Mouse (Mus musculus): Measurements from ENCODE around the gene Emid1. TPM values are rescaled to one million over a fixed set of nuclear protein-coding genes. Genes with fewer than 3 reads are reported as not detected.

The Emid1 gene
- total RNA-seq, 2 experiments from 2014 or later = 7.3 to 9.3 TPM

DNA sequence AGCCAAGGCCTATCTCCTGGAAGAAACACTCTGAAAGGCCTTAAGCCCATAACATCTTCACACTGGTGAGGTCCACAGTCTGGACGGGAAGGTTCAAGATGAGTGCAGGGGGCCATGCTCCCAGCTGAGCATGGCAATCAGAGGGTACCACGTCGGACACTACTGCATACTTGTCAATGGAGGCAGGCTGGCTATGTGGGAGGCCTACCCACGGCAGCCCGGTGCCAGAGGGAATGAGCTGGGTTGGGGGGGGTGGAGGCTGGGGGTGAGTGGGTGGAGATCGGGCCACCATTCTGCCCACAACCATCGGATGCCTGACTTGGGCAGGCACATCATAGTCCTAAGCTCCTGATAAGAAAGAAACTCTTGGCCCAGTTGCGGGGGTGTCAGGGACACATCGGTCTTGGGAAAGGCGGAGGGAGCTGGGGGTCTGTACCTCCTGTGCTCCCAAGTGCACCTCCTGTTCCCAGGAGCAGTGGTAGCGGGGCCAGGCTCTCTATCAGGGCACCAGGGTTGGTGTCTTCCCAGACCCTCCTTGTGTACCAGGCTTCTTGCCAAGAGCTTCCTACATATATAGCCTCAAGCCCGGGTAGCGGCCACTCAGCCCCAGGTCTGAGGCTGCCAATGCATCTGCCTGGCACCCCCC, 89.1 kb downstream of the Emid1 start:
- DNase-seq = no peak

DNA sequence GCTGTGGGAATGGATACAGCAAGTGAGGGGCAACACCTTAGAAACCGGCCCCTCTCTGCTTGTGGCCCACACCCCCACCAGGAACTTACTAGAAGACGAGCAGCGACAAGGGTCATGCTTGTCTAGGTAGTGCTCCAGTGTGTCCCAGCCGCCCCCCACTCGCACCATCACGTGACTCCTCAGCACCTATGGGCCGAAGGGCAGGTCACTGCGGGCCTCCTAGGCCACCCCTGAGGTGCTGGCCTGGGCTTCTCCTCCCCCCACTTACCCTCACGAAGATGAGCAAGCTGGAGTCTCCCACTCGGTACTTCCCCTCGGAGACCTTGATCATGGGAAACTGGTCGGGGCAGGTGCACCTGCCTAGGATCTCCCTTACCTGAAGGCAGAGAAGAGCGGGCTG, 89.7 kb downstream of the Emid1 start:
- DNase-seq = no peak

DNA sequence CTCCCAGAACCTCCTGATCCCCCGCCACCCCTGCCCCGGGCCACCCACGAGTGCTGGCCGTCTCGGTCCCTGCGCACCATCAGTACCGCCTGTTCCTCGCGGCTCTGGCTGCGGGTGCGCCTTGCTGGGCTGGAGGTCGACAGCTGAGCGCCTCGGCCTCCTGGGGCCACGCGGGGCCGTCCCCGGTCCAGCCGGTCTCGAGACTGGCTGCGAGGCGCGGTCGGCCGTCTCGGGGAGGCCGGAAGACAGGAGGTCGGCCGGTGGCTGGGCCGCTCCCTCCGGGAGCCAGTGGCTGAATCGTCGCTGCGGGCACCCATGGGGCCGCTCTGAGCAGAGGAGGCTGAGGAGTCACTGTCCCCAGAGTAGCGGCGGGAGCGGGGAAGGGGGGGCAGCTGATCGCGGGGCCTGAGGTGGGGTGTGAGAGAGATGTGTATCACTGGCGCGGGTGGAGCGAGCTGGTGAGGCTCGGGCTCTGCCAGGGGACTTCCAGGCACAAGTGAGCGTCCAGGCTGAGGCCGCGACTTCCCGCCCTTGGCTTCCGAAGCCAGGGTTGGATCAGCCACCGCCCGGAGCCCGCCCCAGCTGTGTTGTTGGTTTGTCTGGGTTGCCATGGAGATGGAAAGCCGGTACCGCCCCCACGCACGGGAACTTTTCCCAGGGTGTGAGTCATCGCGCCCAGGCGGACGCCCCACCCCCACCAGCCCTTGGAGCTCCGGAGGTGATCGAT, 90.5 kb downstream of the Emid1 start:
- peak; percentile 95 to 96 for DNase-seq

DNA sequence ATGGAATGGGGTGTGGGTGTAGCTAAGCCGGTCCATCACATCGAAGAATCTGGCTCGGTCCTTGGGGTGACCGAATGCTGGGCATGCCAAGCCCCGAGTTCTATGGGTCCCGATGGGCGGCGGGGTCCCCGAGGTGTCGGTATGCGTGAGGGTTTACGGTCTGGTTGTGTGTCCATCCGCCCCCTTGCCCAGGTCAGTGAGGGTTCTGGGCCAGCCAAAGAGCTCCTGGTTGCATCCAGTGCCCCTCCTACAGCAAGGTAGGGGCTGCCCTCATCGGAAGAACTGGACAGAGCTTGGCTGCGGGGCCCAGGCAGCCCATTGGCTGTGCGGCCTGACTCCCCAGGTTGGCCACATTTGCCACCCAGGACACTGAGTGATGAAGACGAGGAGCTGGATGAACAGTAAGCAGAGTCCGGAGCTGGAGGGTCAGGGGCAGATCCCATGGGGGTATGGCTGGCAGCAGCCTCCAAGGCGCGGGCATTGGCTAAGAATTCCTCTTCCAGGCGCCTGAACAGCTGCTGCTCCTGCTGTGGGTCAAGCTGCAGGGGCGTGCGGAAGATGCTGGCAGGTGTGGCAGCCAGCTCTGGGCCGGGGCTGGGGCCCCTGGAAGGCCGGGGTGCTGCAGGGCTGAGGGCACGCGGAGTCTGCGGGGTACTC, 91.2 kb downstream of the Emid1 start:
- DNase-seq = no peak

DNA sequence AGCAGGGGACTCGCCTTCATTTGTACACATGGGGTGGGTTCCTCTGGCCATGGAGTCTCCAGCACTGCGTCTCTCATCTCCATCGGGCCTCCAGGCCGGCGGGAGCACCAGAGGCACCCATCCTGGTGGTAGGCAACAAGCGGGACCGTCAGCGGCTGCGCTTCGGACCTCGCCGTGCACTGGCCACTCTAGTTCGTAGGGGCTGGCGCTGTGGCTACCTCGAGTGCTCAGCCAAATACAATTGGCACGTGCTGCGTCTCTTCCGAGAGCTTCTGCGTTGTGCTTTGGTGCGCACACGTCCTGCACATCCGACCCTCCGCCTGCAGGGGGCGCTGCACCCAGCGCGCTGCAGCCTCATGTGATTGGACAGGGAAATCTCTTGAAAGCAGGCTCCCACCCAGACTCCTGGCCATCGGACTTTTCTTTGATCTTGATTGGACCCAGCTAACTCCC, 92.3 kb downstream of the Emid1 start:
- DNase-seq = peak; percentile 65 to 72

DNA sequence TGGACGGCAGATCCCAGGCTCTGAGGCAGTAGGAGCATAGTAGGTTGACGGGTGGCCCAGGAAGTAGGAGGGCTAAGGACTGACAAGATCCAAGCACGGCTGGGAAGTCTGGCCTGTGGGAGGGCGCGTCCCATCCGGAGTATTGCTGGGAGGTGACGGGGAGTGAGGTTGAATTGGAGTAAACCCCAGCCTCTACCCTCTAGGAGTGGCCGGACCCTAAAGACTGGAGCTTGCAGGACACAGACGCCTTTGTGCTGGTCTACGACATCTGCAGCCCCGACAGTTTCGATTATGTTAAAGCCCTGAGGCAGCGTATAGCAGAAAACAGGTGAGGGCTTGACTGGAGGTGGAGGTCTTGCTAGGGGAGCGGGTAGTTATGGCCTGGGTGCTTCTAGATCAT, 92.8 kb downstream of the Emid1 start:
- DNase-seq = no peak

DNA sequence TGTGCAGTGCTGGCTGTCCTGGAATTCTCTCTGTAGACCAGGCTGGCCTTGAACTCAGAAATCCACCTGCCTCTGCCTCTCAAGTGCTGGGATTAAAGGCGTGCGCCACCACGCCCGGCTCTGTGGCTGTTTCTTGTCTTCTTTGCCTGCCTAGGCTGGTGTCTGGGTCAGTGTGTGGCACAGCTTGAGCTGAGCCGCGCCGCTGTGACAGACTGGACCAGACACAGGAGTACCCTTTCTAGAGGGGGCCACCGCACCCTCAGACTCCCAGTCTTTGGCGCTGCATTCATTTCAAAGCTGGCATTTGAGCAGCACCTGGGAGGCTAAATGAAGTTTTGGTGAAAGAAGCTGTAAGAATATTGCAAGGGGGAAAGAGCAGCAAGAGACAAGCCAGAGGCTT, 93.3 kb downstream of the Emid1 start:
- DNase-seq = no peak

DNA sequence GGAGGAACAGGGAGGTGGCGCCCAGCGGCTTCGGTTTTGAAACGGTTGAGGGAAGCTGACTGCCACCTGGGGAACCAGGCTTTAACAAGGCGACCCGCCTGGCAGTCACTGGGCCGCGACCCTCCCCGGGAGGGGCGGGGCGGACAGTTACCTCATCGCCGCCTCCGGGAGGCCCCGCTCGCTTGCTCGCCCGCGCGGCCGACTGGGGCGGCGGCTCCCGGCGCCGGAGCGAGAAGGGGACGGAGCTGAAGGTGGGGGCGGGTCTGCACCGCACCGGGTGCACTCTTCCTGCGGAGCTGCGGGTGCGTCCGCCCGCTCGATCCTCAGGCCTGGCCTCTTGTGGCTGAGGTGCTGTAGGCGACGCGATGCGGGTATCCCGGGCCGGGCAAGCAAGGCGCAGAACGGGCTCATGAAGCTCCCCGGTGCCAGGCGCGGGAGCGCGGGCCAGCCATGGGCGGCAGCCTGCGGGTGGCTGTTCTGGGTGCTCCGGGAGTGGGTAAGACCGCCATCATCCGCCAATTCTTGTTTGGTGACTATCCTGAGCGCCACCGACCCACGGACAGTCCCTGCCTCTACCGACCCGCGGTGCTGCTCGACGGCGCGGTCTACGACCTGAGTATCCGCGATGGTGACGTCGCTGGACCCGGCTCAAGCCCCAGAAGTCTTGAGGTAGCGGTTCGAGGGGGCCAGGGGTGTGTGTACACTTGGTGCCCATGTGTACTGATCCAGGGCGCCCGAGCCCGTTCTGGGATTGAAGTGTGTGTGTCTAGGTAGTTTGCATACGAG, 94.0 kb downstream of the Emid1 start, which contains the start of gene Rasl10a:
Rasl10a (plus strand) TSS at position 273 of the 786 bp plus-strand sequence.
- DNase-seq = peak; percentile 54 to 55

DNA sequence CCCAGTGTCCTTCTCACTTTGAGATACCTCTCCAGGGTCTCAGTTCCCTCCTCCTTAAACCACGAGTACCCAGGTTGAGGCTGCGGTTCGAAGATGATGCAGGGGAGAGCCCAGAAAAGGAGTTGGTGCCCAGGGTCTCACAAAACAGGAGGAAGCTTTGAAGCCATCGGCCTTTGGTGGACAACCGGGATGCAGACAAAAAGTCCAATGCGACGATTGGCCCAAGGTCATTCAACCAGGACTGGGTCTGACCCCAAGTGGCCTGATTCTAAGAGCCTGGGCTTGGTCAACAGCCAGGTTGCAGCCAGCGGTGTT, 94.6 kb downstream of the Emid1 start:
- no peak for DNase-seq

DNA sequence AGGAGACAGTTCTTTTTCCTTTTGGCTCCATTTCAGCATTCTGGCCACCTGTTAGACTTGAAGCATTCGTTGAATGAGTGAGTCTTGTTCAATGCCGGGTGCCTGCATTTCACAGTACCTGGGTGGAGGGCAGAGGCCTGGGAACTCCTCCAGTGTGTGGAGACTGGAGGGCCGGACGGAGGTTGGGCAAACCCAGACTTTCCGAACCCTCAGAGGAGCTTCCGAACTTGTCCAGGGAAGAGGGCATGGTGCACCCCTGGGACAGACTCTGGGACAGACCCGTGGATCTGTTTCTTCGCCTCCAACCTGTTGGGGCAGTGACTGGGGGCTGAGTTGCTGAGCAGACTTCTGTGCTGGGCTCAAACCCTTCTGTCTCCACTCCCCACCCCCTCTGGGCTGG, 95.0 kb downstream of the Emid1 start:
- DNase-seq = no peak

Other genes starting within 250 kb of the Emid1 start
- gene Nefh, start 204.2 kb downstream of the Emid1 start, total RNA-seq (2021) = 10 to 100 TPM; 38.5 to 44.9 TPM
- gene Ap1b1, start 165.4 kb downstream of the Emid1 start, total RNA-seq (2021) = 100 to 1,000 TPM; 142 to 146 TPM
- 100 to 1,000 TPM in 1 of 2 experiments, 10 to 100 TPM in 1; 88.6 to 112 TPM for gene Rasl10a, start 94.1 kb downstream of the Emid1 start, total RNA-seq (2021)
- gene Gas2l1, start 86.9 kb downstream of the Emid1 start, total RNA-seq (2021) = 100 to 1,000 TPM in 1 of 2 experiments, 10 to 100 TPM in 1; 95.7 to 104 TPM
- 10 to 100 TPM; 20.2 to 22.2 TPM for gene Rhbdd3, start 53.3 kb downstream of the Emid1 start, total RNA-seq (2021)
- 100 to 1,000 TPM; 319 to 373 TPM for gene Ewsr1, start 53.0 kb downstream of the Emid1 start, total RNA-seq (2021)
- gene Kremen1, start 109.3 kb upstream of the Emid1 start, total RNA-seq (2021) = 10 to 100 TPM; 13.1 to 14.6 TPM